Mouse (Mus musculus) lung, adult 2 months (tissue): ENCODE measurements around the gene Polr1a. TPM values are rescaled to one million over a fixed set of nuclear protein-coding genes. Genes with fewer than 3 reads are reported as not detected.

Experiments used
- DNase-seq: peaks from one replicate; pipeline ENCODE4 v3.0.0; 2022
- H3K4me1 ChIP-seq: fragments of 200-500 bp; 2 replicates; pipeline ENCODE4 v1.6.1; 2011; ENCODE audit warnings: low read length; ENCODE audit not compliant: control insufficient read depth, insufficient read depth
- H3K4me3 ChIP-seq: fragments of 200-500 bp; replicated peaks from 2 replicates; pipeline ENCODE3; 2011; ENCODE audit warnings: low read depth, mild to moderate bottlenecking, control low read depth, low read length; ENCODE audit errors: extremely low read depth
- CTCF ChIP-seq: fragments of 200-500 bp; IDR thresholded peaks from 2 replicates; pipeline ENCODE4 v1.5.1; 2011; ENCODE audit warnings: mild to moderate bottlenecking, low read length, control low read depth; ENCODE audit not compliant: insufficient read depth
- POLR2A ChIP-seq: fragments of 200-500 bp; IDR thresholded peaks from 2 replicates; pipeline ENCODE4 v1.6.1; 2011; ENCODE audit warnings: low read depth, mild to moderate bottlenecking, control low read depth, low read length, borderline replicate concordance; ENCODE audit errors: extremely low read depth
- WGBS: fragments of 180-500 bp; shearing (Covaris S2); methylation state at CpG from one replicate; pipeline ENCODE4 v1.1.7; 2018; 5-methylcytosine and 5-hydroxymethylcytosine counted together
- polyA plus RNA-seq: library from polyadenylated mRNA; depleted of rRNA; stranded (reverse); fragments of >200 nt; gene quantifications from 2 replicates; pipeline ENCODE4 v1.2.3, GENCODE M21; 2012

Gene Polr1a
- polyA plus RNA-seq, 1 experiment, result 11.6 TPM

GRCm38 (mm10) chr6:71970154-71970553, 61.3 kb downstream of the Polr1a start:
- TF ChIP-seq CTCF (no peak), POLR2A (no peak)
- H3K4me1 ChIP-seq, result 0 out of 2 replicates have a peak, but pooled peaks cover 2% of the 10 kb centered on the region
- WGBS, result 83% methylated on average over 2 of the region's 2 CpGs
- DNase-seq, result no peak
- H3K4me3 ChIP-seq, result no peak overlapping the region

DNA sequence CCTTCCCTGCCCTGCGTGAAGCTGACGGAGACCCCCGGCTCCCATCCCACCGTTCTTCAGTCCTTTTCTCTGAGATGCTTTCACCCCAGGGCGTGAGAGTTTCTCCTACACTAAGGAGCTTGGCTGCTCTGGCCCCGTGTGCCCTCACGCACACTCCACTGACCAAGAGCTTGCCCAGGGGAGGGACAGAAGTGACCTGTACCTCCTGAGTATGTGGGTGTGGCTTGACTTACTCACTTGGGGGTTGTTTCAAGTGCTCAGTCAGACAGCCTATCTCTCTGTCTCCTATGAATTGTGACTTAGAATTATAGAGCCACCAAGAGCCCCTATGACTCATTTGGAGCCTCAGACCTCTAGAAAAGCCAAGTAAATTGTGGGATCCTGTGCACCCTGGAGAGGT, 67.7 kb downstream of the Polr1a start:
- Histone ChIP-seq H3K4me3 (no peak overlapping the region), H3K4me1 (no peaks in the 10 kb centered on the region; the same call in 1 of the 2 replicates)
- TF ChIP-seq CTCF (no peak), POLR2A (no peak)
- DNase-seq, result no peak
- WGBS, result 81% methylated on average over 7 of the region's 7 CpGs

DNA sequence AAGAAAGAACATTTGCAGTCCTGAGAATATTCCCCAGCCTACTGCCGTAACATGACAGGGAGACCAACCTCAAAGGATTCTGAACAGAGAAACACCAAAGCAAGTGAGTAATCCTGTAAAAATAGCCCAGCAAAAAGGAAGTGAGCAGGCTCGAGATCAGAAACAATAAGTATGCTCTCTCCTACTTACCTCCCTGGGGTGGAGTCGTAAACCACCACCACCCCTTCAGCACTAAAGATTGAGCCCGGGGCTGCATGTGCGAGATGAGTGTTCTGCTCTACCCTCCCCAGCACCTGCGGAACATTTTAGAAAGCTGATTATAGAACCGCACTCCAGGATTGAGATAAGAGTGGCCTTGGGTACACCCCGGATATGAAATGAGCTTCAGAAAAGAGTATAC, 71.3 kb downstream of the Polr1a start:
- Histone ChIP-seq H3K4me1 (no peaks in the 10 kb centered on the region; the same call in 1 of the 2 replicates), H3K4me3 (no peak overlapping the region)
- TF ChIP-seq POLR2A (no peak), CTCF (no peak)
- no peak for DNase-seq
- WGBS, result 35% methylated on average over 8 of the region's 8 CpGs

GRCm38 (mm10) chr6:71980587-71980986, 71.7 kb downstream of the Polr1a start:
- TF ChIP-seq CTCF, result no peak
- no peak for TF ChIP-seq POLR2A
- 66% methylated on average over 2 of the region's 2 CpGs for WGBS
- H3K4me3 ChIP-seq, result no peak overlapping the region
- no peaks in the 10 kb centered on the region; the same call in 1 of the 2 replicates for H3K4me1 ChIP-seq
- no peak for DNase-seq

GRCm38 (mm10) chr6:71981450-71981849, 72.6 kb downstream of the Polr1a start:
- TF ChIP-seq POLR2A, result no peak
- no peak for TF ChIP-seq CTCF
- Histone ChIP-seq H3K4me1 (no peaks in the 10 kb centered on the region; the same call in 1 of the 2 replicates), H3K4me3 (no peak overlapping the region)
- WGBS, result 62% methylated on average over 4 of the region's 4 CpGs
- no peak for DNase-seq

- TF ChIP-seq POLR2A, result no peak
- DNase-seq, result no peak
- WGBS, result 92% methylated on average over 4 of the region's 4 CpGs
- H3K4me3 ChIP-seq, result no peak overlapping the region
- H3K4me1 ChIP-seq, result 0 out of 2 replicates have a peak, but pooled peaks cover 3% of the 10 kb centered on the region
These were observed 77.1 kb downstream of the Polr1a start for GRCm38 (mm10) chr6:71985984-71986383.

DNA sequence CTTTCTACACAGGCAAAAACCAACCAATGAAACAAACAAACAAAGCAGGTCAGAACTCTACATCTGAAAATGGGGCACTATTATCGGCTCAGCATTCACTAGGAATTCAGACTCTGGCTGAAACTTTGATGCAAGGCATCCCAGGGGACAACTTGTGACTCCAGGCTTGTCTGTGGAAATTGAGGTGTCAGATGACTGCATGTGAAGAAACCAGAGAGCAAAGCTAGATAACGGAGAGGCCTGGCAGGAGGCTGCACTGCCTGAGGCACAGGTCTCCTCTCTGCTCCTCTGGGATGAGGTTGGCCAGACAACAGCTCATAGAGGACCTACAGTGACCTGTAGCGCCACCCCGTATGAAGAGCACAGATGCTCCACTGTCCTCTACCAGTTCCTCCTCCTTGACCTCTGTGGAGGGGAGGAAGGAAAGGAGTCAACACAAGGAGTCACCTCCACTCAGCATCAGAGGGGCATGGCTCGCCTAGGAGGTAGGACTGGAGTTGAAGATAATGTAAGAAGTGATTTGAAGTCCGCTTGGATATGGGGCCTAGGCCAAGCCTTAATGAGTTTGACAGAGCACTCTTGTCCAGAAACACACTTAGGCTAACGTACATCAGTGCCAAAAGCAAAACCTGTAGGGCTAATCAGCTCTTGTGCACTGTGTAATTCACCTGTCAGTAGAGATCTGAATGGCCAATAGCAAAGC, 78.8 kb downstream of the Polr1a start:
- H3K4me1 ChIP-seq, result peaks cover 6% of the 10 kb centered on the region; the same call in 1 of the 2 replicates
- no peak overlapping the region for H3K4me3 ChIP-seq
- TF ChIP-seq CTCF, result no peak
- TF ChIP-seq POLR2A, result no peak
- WGBS, result 76% methylated on average over 7 of the region's 7 CpGs
- no peak for DNase-seq

DNA sequence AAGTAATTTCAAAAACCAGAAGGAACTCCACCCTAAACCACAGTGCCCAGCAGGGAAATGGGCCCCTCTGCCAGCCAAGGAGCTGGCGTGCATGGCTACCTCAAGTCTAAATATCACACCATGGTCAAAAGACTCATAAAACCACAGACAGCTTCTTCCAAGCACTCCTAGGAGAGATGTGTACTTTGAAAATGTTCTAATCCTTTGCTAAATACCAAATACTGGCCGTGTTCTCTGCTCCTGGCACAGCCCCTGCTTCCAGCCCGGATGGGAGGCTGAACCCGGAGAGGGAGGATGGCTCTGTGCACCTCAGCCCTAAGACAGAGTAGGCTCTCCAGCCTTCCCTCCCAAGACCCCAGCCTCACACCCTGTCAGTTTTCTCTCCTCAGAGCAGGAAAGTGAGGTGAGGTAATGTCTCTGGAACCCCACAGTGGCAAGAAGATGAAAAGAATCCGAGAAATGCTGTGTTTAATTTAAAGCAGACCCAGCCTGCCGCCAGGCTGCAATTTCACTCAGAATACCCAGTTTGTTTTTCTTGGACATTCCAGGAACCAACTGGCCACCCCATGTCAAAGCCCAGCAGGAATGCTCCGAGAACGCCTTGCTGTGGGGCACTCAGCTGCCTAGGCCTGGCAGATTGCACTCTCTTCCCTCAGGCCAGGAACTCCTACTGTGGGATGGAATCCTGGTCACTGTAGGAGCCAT, 80.9 kb downstream of the Polr1a start:
- TF ChIP-seq POLR2A (no peak), CTCF (no peak)

DNA sequence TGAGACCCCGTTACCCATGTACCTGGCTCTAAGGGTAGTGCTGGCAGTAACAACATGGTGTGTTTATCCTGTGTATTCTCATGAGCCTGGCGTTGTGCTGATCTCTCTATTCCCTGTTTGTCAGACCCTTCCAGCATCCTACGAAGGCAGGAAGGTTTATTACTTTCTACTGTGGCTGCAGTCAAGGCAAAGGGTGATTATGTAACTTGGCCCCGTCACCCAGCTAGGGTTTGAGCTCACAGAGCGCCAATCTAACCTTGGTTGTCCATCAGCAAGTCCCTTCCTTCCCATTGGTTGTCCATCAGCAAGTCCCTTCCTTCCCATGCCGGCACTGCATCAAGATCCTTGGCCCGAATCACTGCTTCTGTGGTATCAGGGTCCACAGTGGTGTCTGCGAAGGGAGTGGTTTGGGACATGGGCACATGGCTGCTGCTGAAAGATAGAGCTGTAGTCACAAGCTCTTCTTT, 81.6 kb downstream of the Polr1a start:
- TF ChIP-seq POLR2A (no peak), CTCF (no peak)
- no peak for DNase-seq
- 73% methylated on average over 8 of the region's 8 CpGs for WGBS
- H3K4me1 ChIP-seq, result peaks cover 6% of the 10 kb centered on the region; the same call in 1 of the 2 replicates
- no peak overlapping the region for H3K4me3 ChIP-seq

More for the DNA sequence above, 80.9 kb downstream of the Polr1a start:
- no peak for DNase-seq
- H3K4me3 ChIP-seq, result no peak overlapping the region
- H3K4me1 ChIP-seq, result peaks cover 6% of the 10 kb centered on the region; the same call in 1 of the 2 replicates
- WGBS, result 40% methylated on average over 8 of the region's 8 CpGs
